Mouse (Mus musculus) stomach, embryonic 16.5 days (tissue): Measurements from ENCODE around the gene Fgfr1op2. TPM values are rescaled to one million over a fixed set of nuclear protein-coding genes. Genes with fewer than 3 reads are reported as not detected.

ENCODE experiments used
- ATAC-seq: fragments of 200-750 bp; cut with Nextera tagmentation; 2 replicates; pipeline ENCODE4 v1.8.0; 2017; ENCODE audit warnings: moderate number of reproducible peaks, moderate TSS enrichment; ENCODE audit not compliant: insufficient read depth, low FRiP score
- H3K27ac ChIP-seq: fragments of 300-500 bp; sonication (generic); 2 replicates; pipeline ENCODE4 v1.5.1; 2014; ENCODE audit warnings: low read length
- H3K27me3 ChIP-seq: fragments of 300-500 bp; sonication (generic); 2 replicates; pipeline ENCODE4 v1.6.1; 2014; ENCODE audit warnings: low read length, control low read depth, mixed read lengths; ENCODE audit not compliant: control insufficient read depth, insufficient read depth
- H3K36me3 ChIP-seq: fragments of 300-500 bp; sonication (generic); 2 replicates; pipeline ENCODE4 v1.6.1; 2014; ENCODE audit warnings: low read length; ENCODE audit not compliant: control insufficient read depth, insufficient read depth
- H3K4me1 ChIP-seq: fragments of 300-500 bp; sonication (generic); 2 replicates; pipeline ENCODE4 v1.6.1; 2014; ENCODE audit warnings: low read length, control low read depth, mixed read lengths; ENCODE audit not compliant: control insufficient read depth, insufficient read depth
- H3K4me2 ChIP-seq: fragments of 300-500 bp; sonication (generic); 2 replicates; pipeline ENCODE4 v1.6.1; 2014; ENCODE audit warnings: low read depth, low read length, mixed read lengths
- H3K4me3 ChIP-seq: fragments of 300-500 bp; sonication (generic); replicated peaks from 2 replicates; pipeline ENCODE4 v1.5.1; 2014; ENCODE audit warnings: mild to moderate bottlenecking, low read length
- H3K9ac ChIP-seq: fragments of 300-500 bp; sonication (generic); 2 replicates; pipeline ENCODE4 v1.6.1; 2014; ENCODE audit warnings: low read length
- H3K9me3 ChIP-seq: fragments of 300-500 bp; sonication (generic); replicated peaks from 2 replicates; pipeline ENCODE4 v1.6.1; 2016; ENCODE audit warnings: low read length, control low read depth; ENCODE audit not compliant: control insufficient read depth
- whole genome bisulfite sequencing: fragments of 180-500 bp; shearing (Covaris S2); extraction: QIAGEN DNeasy Blood & Tissue Kit; methylation state at CpG from one replicate; pipeline ENCODE4 v1.1.7; 2014; 5-methylcytosine and 5-hydroxymethylcytosine counted together
- polyA plus RNA-seq: library from polyadenylated mRNA; unstranded; fragments of >200 nt; fragmentation: Nextera tagmentation; extraction: Ambion mirVana; gene quantifications from 2 replicates; pipeline ENCODE4 v1.2.1, GENCODE M21; 2015

Gene Fgfr1op2
- polyA plus RNA-seq, result 96.6 and 98.8 TPM in 2 replicates

DNA sequence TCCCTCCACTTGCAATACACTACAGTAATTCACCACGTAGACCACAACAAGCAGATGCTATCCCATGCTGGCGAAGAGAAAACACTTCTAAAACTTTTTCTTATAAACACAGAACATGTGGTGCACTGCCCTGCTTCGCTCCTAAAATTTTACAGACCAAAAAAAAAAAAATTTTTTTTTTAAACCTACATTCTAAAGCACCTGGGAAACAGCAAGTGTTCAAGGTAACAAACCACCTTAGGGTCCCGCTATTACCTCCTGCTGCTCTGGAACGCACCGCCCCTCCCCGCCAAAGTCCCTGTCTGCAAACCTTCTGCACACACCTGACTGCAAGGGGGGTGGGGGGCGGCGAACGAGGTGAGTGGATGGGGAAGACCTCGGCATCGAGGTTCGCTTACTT is at the start of gene Fgfr1op2:
Fgfr1op2 (plus strand) TSS at position 301 of the 400 bp plus-strand sequence.
- H3K4me1 ChIP-seq, result peaks cover 22% of the 10 kb centered on the region
- no peaks in the 10 kb centered on the region for H3K36me3 ChIP-seq
- no peaks in the 10 kb centered on the region for H3K9me3 ChIP-seq
- no peak for ATAC-seq
- H3K27me3 ChIP-seq, result no peaks in the 10 kb centered on the region
- H3K4me3 ChIP-seq, result peak within 1 kb of the TSS; percentile 96
- H3K27ac ChIP-seq, result peak within 1 kb of the TSS; percentile 99
- under 1% methylated on average over 13 of the region's 13 CpGs for WGBS
- H3K9ac ChIP-seq, result peak within 1 kb of the TSS; percentile 100
- peak within 1 kb of the TSS; percentile 83 for H3K4me2 ChIP-seq

DNA sequence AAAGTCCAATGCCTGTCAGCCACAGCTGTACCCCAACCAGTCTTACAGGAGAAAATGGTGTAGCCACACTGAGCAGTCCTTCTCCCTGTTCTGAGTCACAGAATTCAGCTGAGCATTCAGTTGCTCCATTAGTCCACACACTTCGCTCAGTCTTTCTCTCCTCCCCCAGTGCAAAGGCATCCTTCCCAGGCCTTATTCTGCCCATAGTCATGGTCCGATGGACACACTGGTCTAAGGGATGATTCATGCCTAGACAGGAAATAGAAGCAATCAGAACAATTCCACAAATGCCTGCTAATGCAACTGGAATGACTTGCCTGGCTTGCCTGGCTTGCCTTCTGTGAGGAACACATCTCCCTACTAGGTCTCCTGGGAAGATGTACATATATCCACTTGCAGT is 49.5 kb upstream of the Fgfr1op2 start:
- no peaks in the 10 kb centered on the region for H3K36me3 ChIP-seq
- H3K4me2 ChIP-seq, result no peak overlapping the region
- no peak overlapping the region for H3K9ac ChIP-seq
- peaks cover 6% of the 10 kb centered on the region; the same call in 1 of the 2 replicates for H3K9me3 ChIP-seq
- peaks cover 6% of the 10 kb centered on the region for H3K4me1 ChIP-seq
- ATAC-seq, result no peak
- no peak overlapping the region for H3K27ac ChIP-seq
- no peaks in the 10 kb centered on the region for H3K27me3 ChIP-seq
- 81% methylated on average over 2 of the region's 2 CpGs for WGBS
- H3K4me3 ChIP-seq, result no peak overlapping the region

DNA sequence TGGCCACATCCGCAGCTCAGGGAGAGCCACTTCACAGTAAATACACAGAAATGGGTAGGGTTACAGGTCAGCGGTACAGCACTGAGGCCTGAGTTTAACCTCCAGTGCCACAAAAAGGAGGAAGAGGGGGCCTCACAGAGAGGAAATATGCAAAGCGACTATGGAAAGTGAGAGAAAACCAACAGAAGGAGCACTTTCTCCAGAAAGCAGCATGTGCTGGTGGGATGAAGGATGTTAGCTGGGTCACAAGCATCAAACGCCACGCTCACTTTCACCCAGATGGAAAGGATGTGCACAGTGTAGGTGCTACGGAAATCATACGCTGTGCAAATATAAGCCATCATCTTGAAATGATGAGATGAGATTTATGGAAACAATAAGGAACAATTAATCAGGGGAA is 46.6 kb upstream of the Fgfr1op2 start:
- no peak overlapping the region for H3K27ac ChIP-seq
- H3K27me3 ChIP-seq, result no peaks in the 10 kb centered on the region
- H3K9ac ChIP-seq, result no peak overlapping the region
- no peak overlapping the region for H3K4me3 ChIP-seq
- H3K9me3 ChIP-seq, result no peaks in the 10 kb centered on the region
- WGBS, result 38% methylated on average over 7 of the region's 7 CpGs
- H3K4me1 ChIP-seq, result peaks cover 6% of the 10 kb centered on the region
- H3K36me3 ChIP-seq, result no peaks in the 10 kb centered on the region
- no peak overlapping the region for H3K4me2 ChIP-seq
- ATAC-seq, result 0 out of 2 replicates have a peak, but pooled peaks have one; percentile 7

DNA sequence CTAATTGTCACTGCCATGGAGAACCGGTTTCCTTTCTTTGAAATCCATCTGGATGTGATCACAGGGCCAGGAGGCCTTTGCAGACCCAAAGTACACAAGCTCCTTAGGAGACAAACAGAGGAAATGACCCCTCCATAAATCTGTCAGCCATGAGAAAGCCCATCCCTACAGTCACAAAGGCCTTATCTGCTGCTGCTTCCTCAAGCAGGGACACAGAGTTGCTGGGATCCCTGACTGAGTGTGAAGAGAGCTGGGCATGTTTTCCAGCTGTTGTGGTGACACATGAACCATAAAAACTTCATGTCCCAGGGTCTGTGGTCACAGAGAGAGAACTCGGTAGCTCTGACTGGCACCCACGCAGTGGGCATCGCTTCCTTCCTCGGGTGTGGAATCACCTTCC is 46.2 kb upstream of the Fgfr1op2 start:
- H3K27ac ChIP-seq, result no peak overlapping the region
- H3K27me3 ChIP-seq, result no peaks in the 10 kb centered on the region
- peaks cover 6% of the 10 kb centered on the region for H3K4me1 ChIP-seq
- peak; percentile 33; the same call in 1 of the 2 replicates for ATAC-seq
- no peak overlapping the region for H3K4me3 ChIP-seq
- 32% methylated on average over 5 of the region's 5 CpGs for WGBS
- no peaks in the 10 kb centered on the region for H3K36me3 ChIP-seq
- H3K9ac ChIP-seq, result no peak overlapping the region
- no peaks in the 10 kb centered on the region for H3K9me3 ChIP-seq
- H3K4me2 ChIP-seq, result no peak overlapping the region

DNA sequence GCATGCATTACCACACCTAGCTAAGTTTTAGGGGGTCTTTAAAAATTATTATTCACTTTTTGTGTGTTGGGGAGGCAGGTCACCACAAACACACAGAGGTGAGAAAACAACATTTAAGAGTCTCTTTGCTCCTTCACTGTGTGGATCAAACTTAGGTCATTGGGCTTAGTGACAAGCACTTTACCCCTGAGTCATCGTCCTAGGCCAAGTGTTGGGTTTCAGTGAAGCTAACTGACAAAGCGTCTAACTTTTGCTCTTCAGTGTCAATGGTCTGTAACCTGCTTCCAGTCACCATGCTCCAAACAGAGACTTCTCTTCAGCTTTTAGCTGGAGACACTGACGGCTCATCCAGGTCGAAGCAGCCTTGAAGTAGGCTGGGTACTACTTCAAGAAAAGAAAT is 43.9 kb upstream of the Fgfr1op2 start:
- Histone ChIP-seq H3K4me1 (peaks cover 6% of the 10 kb centered on the region), H3K27me3 (no peaks in the 10 kb centered on the region), H3K27ac (no peak overlapping the region), H3K4me3 (no peak overlapping the region), H3K4me2 (no peak overlapping the region), H3K9me3 (no peaks in the 10 kb centered on the region), H3K9ac (no peak overlapping the region), H3K36me3 (no peaks in the 10 kb centered on the region)
- no peak for ATAC-seq
- WGBS, result 90% methylated on average over 4 of the region's 4 CpGs

DNA sequence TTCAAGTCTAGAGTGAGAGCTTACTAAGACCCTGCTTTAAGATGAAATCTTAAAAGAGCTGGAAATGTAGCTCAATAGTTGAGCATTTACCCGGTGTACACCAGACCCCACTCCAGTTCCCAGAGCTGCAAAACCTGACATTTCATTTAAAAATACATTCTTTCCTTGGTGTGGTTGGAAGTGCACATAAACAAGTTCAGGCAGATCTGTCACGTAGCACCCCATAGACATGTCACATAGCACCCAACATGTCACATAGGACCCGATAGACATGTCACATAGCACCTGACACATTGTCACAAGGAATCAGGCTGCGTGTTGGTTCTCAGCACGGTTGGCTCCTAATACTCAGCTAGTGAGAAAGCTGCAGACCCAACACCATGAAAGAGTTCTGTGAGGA is 41.5 kb upstream of the Fgfr1op2 start:
- Histone ChIP-seq H3K9ac (no peak overlapping the region), H3K36me3 (no peaks in the 10 kb centered on the region), H3K4me3 (no peak overlapping the region), H3K27ac (no peak overlapping the region), H3K4me2 (no peak overlapping the region), H3K9me3 (no peaks in the 10 kb centered on the region), H3K27me3 (no peaks in the 10 kb centered on the region), H3K4me1 (peaks cover 3% of the 10 kb centered on the region; the same call in 1 of the 2 replicates)
- WGBS, result 91% methylated on average over 5 of the region's 5 CpGs
- no peak for ATAC-seq

DNA sequence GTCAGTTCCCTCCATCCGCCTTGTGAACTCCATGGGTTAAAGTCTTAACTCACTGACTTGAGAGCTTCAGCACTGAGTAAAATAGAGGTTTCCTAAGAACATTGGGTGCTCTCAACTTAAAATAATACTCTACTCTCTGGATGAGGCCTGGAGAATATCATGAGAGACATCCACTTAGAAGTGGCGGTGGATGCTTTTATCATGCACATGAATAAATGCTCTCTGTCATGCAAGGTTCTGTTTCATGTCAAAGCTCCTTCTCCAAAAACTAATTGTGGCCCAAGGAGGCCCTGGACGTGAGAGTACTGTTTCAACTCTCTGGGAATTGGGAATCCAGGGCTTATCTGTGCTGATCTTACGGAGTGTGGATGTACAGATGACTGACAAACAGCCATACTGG is 39.9 kb upstream of the Fgfr1op2 start:
- H3K9me3 ChIP-seq, result no peaks in the 10 kb centered on the region
- no peak overlapping the region for H3K27ac ChIP-seq
- H3K4me3 ChIP-seq, result no peak overlapping the region
- H3K27me3 ChIP-seq, result no peaks in the 10 kb centered on the region
- no peak overlapping the region for H3K4me2 ChIP-seq
- ATAC-seq, result peak; percentile 72; the same call in 1 of the 2 replicates
- no peaks in the 10 kb centered on the region for H3K36me3 ChIP-seq
- H3K9ac ChIP-seq, result no peak overlapping the region
- 58% methylated on average over 4 of the region's 4 CpGs for WGBS
- H3K4me1 ChIP-seq, result no peaks in the 10 kb centered on the region

DNA sequence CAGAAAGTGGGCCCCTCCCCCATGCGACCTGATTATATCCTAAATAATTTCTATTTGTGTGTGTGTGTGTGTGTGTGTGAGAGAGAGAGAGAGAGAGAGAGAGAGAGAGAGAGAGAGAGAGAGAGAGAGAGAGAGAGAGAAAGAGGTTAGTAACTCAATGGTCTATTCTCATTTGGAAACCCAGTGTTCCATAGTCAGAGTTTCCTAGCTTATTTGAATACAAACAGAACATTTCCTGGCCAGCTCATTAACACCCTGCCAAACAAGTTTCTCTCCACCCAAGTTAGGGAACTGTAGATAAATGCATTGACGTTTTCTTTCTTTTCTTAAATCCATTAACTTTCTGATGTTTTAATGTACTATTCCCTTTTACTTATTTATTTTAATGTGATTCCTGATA is 38.9 kb upstream of the Fgfr1op2 start:
- H3K36me3 ChIP-seq, result no peaks in the 10 kb centered on the region
- H3K4me2 ChIP-seq, result no peak overlapping the region
- H3K27ac ChIP-seq, result no peak overlapping the region
- no peak for ATAC-seq
- H3K4me3 ChIP-seq, result no peak overlapping the region
- WGBS, result 33% methylated on average over 2 of the region's 2 CpGs
- no peaks in the 10 kb centered on the region for H3K4me1 ChIP-seq
- no peaks in the 10 kb centered on the region for H3K27me3 ChIP-seq
- no peaks in the 10 kb centered on the region for H3K9me3 ChIP-seq
- no peak overlapping the region for H3K9ac ChIP-seq

DNA sequence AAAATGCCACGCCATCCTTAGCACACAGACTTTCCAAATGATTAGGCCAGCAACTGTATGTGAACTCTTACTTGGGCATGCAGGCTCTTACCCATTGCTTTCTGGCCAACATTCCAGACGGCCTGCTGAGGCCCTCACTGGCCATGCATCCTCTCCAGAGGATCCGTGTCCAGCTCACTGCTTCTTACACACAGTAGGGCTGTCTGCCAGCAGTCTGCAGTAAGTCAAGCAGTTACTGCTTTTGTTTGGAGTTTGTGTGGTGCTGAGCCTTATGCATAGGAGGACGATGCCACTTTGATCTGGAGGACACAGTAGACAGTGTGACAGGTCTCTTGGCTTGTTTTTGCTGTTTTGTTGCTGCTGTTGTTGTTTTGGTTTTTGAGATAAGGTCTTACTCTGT is 38.3 kb upstream of the Fgfr1op2 start:
- no peaks in the 10 kb centered on the region for H3K27me3 ChIP-seq
- no peaks in the 10 kb centered on the region for H3K36me3 ChIP-seq
- H3K4me2 ChIP-seq, result no peak overlapping the region
- no peaks in the 10 kb centered on the region for H3K4me1 ChIP-seq
- no peak overlapping the region for H3K9ac ChIP-seq
- WGBS, result 60% methylated on average over 4 of the region's 4 CpGs
- H3K9me3 ChIP-seq, result no peaks in the 10 kb centered on the region
- H3K27ac ChIP-seq, result no peak overlapping the region
- no peak for ATAC-seq
- no peak overlapping the region for H3K4me3 ChIP-seq

DNA sequence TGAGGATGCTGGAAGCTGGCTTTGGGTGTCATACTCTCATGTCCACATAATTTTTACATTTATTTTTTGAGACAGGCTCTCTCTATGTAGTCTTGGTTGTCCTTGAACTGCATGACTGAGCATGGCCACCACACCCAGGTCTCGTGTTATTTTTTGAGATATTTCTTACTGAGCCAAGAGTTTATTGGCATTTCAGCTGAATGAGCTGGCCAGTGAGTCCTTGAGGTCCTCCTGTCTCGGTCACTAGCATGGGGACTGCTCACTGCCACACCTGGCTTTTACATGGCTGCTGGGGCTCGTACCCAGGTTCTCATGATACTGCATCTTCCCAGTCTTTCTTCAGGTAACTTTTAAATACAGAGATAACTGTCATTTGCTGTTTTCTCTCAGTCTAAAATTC is 36.6 kb upstream of the Fgfr1op2 start:
- H3K36me3 ChIP-seq, result no peaks in the 10 kb centered on the region
- H3K27ac ChIP-seq, result no peak overlapping the region
- no peaks in the 10 kb centered on the region for H3K9me3 ChIP-seq
- no peak overlapping the region for H3K9ac ChIP-seq
- WGBS, result 83% methylated on average over 3 of the region's 3 CpGs
- no peak for ATAC-seq
- no peak overlapping the region for H3K4me3 ChIP-seq
- H3K4me2 ChIP-seq, result no peak overlapping the region
- H3K27me3 ChIP-seq, result no peaks in the 10 kb centered on the region
- H3K4me1 ChIP-seq, result no peaks in the 10 kb centered on the region
